Mouse (Mus musculus) forebrain, embryonic 16.5 days (tissue): Measurements from ENCODE around the gene Ak1. TPM values are rescaled to one million over a fixed set of nuclear protein-coding genes. Genes with fewer than 3 reads are reported as not detected.

Experiments used
- ATAC-seq: fragments of 200-750 bp; cut with Nextera tagmentation; 2 replicates; pipeline ENCODE4 v1.8.0; 2017; ENCODE audit warnings: mild to moderate bottlenecking, moderate library complexity
- H3K27ac ChIP-seq: fragments of 300-500 bp; sonication (generic); 2 replicates; pipeline ENCODE4 v1.5.1; 2014; ENCODE audit warnings: low read length, control low read depth
- H3K27me3 ChIP-seq: fragments of 300-500 bp; sonication (generic); replicated peaks from 2 replicates; pipeline ENCODE4 v1.6.1; 2014; ENCODE audit warnings: low read length; ENCODE audit not compliant: control insufficient read depth, insufficient read depth
- H3K36me3 ChIP-seq: fragments of 300-500 bp; sonication (generic); 2 replicates; pipeline ENCODE4 v1.6.1; 2014; ENCODE audit not compliant: control insufficient read depth, insufficient read depth
- H3K4me1 ChIP-seq: fragments of 300-500 bp; sonication (generic); replicated peaks from 2 replicates; pipeline ENCODE4 v1.6.1; 2014; ENCODE audit warnings: low read length; ENCODE audit not compliant: control insufficient read depth, insufficient read depth
- H3K4me2 ChIP-seq: fragments of 300-500 bp; sonication (generic); 2 replicates; pipeline ENCODE4 v1.6.1; 2014; ENCODE audit warnings: mild to moderate bottlenecking, low read length, control low read depth
- H3K4me3 ChIP-seq: fragments of 300-500 bp; sonication (generic); replicated peaks from 2 replicates; pipeline ENCODE4 v1.5.1; 2014; ENCODE audit warnings: mild to moderate bottlenecking, low read length, control low read depth
- H3K9ac ChIP-seq: fragments of 300-500 bp; sonication (generic); replicated peaks from 2 replicates; pipeline ENCODE4 v1.6.1; 2014; ENCODE audit warnings: low read depth, low read length, control low read depth
- H3K9me3 ChIP-seq: fragments of 300-500 bp; sonication (generic); 2 replicates; pipeline ENCODE4 v1.6.1; 2016; ENCODE audit warnings: low read length; ENCODE audit not compliant: control insufficient read depth
- WGBS: fragments of 180-500 bp; shearing (Covaris S2); extraction: QIAGEN DNeasy Blood & Tissue Kit; methylation state at CpG from one replicate; pipeline ENCODE4 v1.1.7; 2014; 5-methylcytosine and 5-hydroxymethylcytosine counted together
- polyA plus RNA-seq: library from polyadenylated mRNA; unstranded; fragments of >200 nt; fragmentation: Nextera tagmentation; extraction: Ambion mirVana; gene quantifications from 2 replicates; pipeline ENCODE4 v1.2.1, GENCODE M21; 2015

Gene Ak1
- polyA plus RNA-seq, 1 experiment from 2014 or later = 91.2 TPM

- Histone ChIP-seq H3K4me2 (no peak overlapping the region), H3K4me1 (no peaks in the 10 kb centered on the region), H3K27ac (no peak overlapping the region), H3K36me3 (no peaks in the 10 kb centered on the region), H3K9me3 (no peaks in the 10 kb centered on the region), H3K4me3 (no peak overlapping the region), H3K9ac (no peak overlapping the region), H3K27me3 (no peaks in the 10 kb centered on the region)
- 56% methylated on average over 7 of the region's 7 CpGs for WGBS
- ATAC-seq = no peak
These were observed 32.2 kb downstream of the Ak1 start for GRCm38 (mm10) chr2:32653764-32654163.

GRCm38 (mm10) chr2:32654743-32655393 is 33.3 kb downstream of the Ak1 start:
- Histone ChIP-seq H3K9me3 (no peaks in the 10 kb centered on the region), H3K9ac (no peak overlapping the region), H3K36me3 (no peaks in the 10 kb centered on the region), H3K27me3 (no peaks in the 10 kb centered on the region), H3K27ac (no peak overlapping the region), H3K4me1 (no peaks in the 10 kb centered on the region), H3K4me3 (no peak overlapping the region), H3K4me2 (no peak overlapping the region)
- 82% methylated on average over 14 of the region's 14 CpGs for WGBS
- ATAC-seq = no peak

- Histone ChIP-seq H3K27ac (no peak overlapping the region), H3K27me3 (no peaks in the 10 kb centered on the region), H3K9ac (no peak overlapping the region), H3K9me3 (no peaks in the 10 kb centered on the region), H3K4me2 (no peak overlapping the region), H3K4me1 (no peaks in the 10 kb centered on the region), H3K36me3 (no peaks in the 10 kb centered on the region), H3K4me3 (no peak overlapping the region)
- ATAC-seq = no peak
- 83% methylated on average over 3 of the region's 3 CpGs for WGBS
These were observed 33.8 kb downstream of the Ak1 start for GRCm38 (mm10) chr2:32655394-32655744.

- H3K27ac ChIP-seq = no peak overlapping the region
- H3K9ac ChIP-seq = no peak overlapping the region
- WGBS = 85% methylated on average over 12 of the region's 12 CpGs
- ATAC-seq = no peak
- no peaks in the 10 kb centered on the region for H3K27me3 ChIP-seq
- no peaks in the 10 kb centered on the region for H3K4me1 ChIP-seq
- no peaks in the 10 kb centered on the region for H3K36me3 ChIP-seq
- H3K9me3 ChIP-seq = no peaks in the 10 kb centered on the region
- H3K4me3 ChIP-seq = no peak overlapping the region
- no peak overlapping the region for H3K4me2 ChIP-seq
These were observed 34.3 kb downstream of the Ak1 start for GRCm38 (mm10) chr2:32655826-32656225.

GRCm38 (mm10) chr2:32658873-32659272 is 37.3 kb downstream of the Ak1 start:
- Histone ChIP-seq H3K27ac (no peak overlapping the region), H3K36me3 (no peaks in the 10 kb centered on the region), H3K27me3 (no peaks in the 10 kb centered on the region), H3K9me3 (no peaks in the 10 kb centered on the region), H3K4me2 (no peak overlapping the region), H3K4me3 (no peak overlapping the region), H3K4me1 (no peaks in the 10 kb centered on the region), H3K9ac (no peak overlapping the region)
- WGBS = 91% methylated on average over 2 of the region's 2 CpGs
- no peak for ATAC-seq

- no peak for ATAC-seq
- H3K27me3 ChIP-seq = no peaks in the 10 kb centered on the region
- H3K9me3 ChIP-seq = no peaks in the 10 kb centered on the region
- 78% methylated on average over 7 of the region's 7 CpGs for WGBS
- no peak overlapping the region for H3K27ac ChIP-seq
- no peak overlapping the region for H3K4me2 ChIP-seq
- no peaks in the 10 kb centered on the region for H3K4me1 ChIP-seq
- no peaks in the 10 kb centered on the region for H3K36me3 ChIP-seq
- no peak overlapping the region for H3K9ac ChIP-seq
- no peak overlapping the region for H3K4me3 ChIP-seq
These were observed 40.0 kb downstream of the Ak1 start for GRCm38 (mm10) chr2:32661509-32662107.

- H3K27me3 ChIP-seq = no peaks in the 10 kb centered on the region
- no peak overlapping the region for H3K4me3 ChIP-seq
- H3K27ac ChIP-seq = no peak overlapping the region
- no peak overlapping the region for H3K9ac ChIP-seq
- no peaks in the 10 kb centered on the region for H3K4me1 ChIP-seq
- H3K9me3 ChIP-seq = no peaks in the 10 kb centered on the region
- no peak for ATAC-seq
- WGBS = 47% methylated on average over 5 of the region's 5 CpGs
- no peak overlapping the region for H3K4me2 ChIP-seq
- H3K36me3 ChIP-seq = no peaks in the 10 kb centered on the region
These were observed 40.7 kb downstream of the Ak1 start for GRCm38 (mm10) chr2:32662291-32662690.

GRCm38 (mm10) chr2:32665345-32665744 is 43.8 kb downstream of the Ak1 start:
- no peak for ATAC-seq
- no peak overlapping the region for H3K9ac ChIP-seq
- no peaks in the 10 kb centered on the region for H3K27me3 ChIP-seq
- WGBS = 84% methylated on average over 8 of the region's 8 CpGs
- no peak overlapping the region for H3K27ac ChIP-seq
- H3K9me3 ChIP-seq = no peaks in the 10 kb centered on the region
- H3K4me2 ChIP-seq = no peak overlapping the region
- no peaks in the 10 kb centered on the region for H3K36me3 ChIP-seq
- H3K4me1 ChIP-seq = no peaks in the 10 kb centered on the region
- H3K4me3 ChIP-seq = no peak overlapping the region

- H3K4me2 ChIP-seq = no peak overlapping the region
- no peak for ATAC-seq
- H3K9ac ChIP-seq = no peak overlapping the region
- no peaks in the 10 kb centered on the region for H3K4me1 ChIP-seq
- H3K36me3 ChIP-seq = no peaks in the 10 kb centered on the region
- H3K9me3 ChIP-seq = no peaks in the 10 kb centered on the region
- H3K27me3 ChIP-seq = no peaks in the 10 kb centered on the region
- no peak overlapping the region for H3K27ac ChIP-seq
- no peak overlapping the region for H3K4me3 ChIP-seq
- 88% methylated on average over 6 of the region's 6 CpGs for WGBS
These were observed 44.3 kb downstream of the Ak1 start for GRCm38 (mm10) chr2:32665853-32666252.

- H3K27ac ChIP-seq = no peak overlapping the region
These were observed 46.2 kb downstream of the Ak1 start for GRCm38 (mm10) chr2:32667775-32668174.

More at GRCm38 (mm10) chr2:32667775-32668174, 46.2 kb downstream of the Ak1 start:
- no peak overlapping the region for H3K4me2 ChIP-seq
- H3K4me1 ChIP-seq = no peaks in the 10 kb centered on the region
- no peaks in the 10 kb centered on the region for H3K27me3 ChIP-seq
- no peaks in the 10 kb centered on the region for H3K36me3 ChIP-seq
- H3K9ac ChIP-seq = no peak overlapping the region
- ATAC-seq = no peak
- H3K9me3 ChIP-seq = no peaks in the 10 kb centered on the region
- H3K4me3 ChIP-seq = no peak overlapping the region
- 21% methylated on average over 11 of the region's 11 CpGs for WGBS
